Mouse (Mus musculus): ENCODE data around the gene Cmpk1. TPM values are rescaled to one million over a fixed set of nuclear protein-coding genes. Genes with fewer than 3 reads are reported as not detected.

Cmpk1 gene
- total and polyA plus RNA-seq, 3 experiments = 7.2 to 37.2 (median 32.2) TPM

DNA sequence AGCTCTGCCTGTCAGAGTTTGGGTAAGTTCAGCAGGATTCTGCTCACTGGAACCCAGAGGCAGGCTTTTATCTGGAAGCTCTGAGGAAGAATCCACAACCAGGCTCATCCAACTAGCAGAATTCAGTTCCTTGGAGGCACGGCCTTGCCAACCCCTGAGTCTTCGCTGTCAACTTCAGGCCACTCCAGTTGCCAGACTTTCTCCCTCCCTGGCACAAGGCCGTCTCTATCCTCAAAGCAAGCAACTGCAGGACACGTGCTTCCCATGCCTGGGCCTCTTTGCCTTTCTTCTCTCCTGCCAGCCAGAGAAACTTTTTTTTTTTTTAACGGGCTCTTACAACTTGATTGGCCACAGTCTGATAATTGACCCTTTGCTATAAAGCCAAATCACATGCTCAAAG lies 42.0 kb downstream of the Cmpk1 start:
- intact Hi-C loops (cut with DNase I) = no loop called here
- TF ChIP-seq POLR2A (IDR thresholded peaks at IDR 0.05; ENCODE audit: insufficient read depth, low read depth, low read length) = no peak
- TF ChIP-seq CTCF (IDR thresholded peaks at IDR 0.05) = no peak
- TF ChIP-seq EP300 (IDR thresholded peaks at IDR 0.05; ENCODE audit: insufficient read depth, low read depth, low read length) = no peak
- H3K4me3 ChIP-seq = no peak overlapping the region
- H3K27ac ChIP-seq = no peak overlapping the region
- no peak overlapping the region for H3K9ac ChIP-seq (ENCODE audit: low read depth, low read length)
- DNase-seq = no peak
- 46% methylated on average over 5 of the region's 5 CpGs for WGBS
- H3K27me3 ChIP-seq (ENCODE audit: control insufficient read depth, insufficient read depth, low read length) = no peaks in the 10 kb centered on the region
- no peaks in the 10 kb centered on the region for H3K79me2 ChIP-seq (replicated peaks; ENCODE audit: control insufficient read depth, insufficient read depth, low read length)
- no peaks in the 10 kb centered on the region for H3K4me1 ChIP-seq (ENCODE audit: control insufficient read depth, insufficient read depth, low read length)
- H3K36me3 ChIP-seq (ENCODE audit: control insufficient read depth, insufficient read depth, low read length) = no peaks in the 10 kb centered on the region

- DNase-seq = no peak
- intact Hi-C loops (cut with DNase I) = no loop called here
- TF ChIP-seq EP300 (IDR thresholded peaks at IDR 0.05; ENCODE audit: insufficient read depth, low read depth, low read length) = no peak
- no peak for TF ChIP-seq CTCF (IDR thresholded peaks at IDR 0.05)
- TF ChIP-seq POLR2A (IDR thresholded peaks at IDR 0.05; ENCODE audit: insufficient read depth, low read depth, low read length) = no peak
- H3K27me3 ChIP-seq (ENCODE audit: control insufficient read depth, insufficient read depth, low read length) = no peaks in the 10 kb centered on the region
- no peaks in the 10 kb centered on the region for H3K36me3 ChIP-seq (ENCODE audit: control insufficient read depth, insufficient read depth, low read length)
- 78% methylated on average over 8 of the region's 8 CpGs for WGBS
- H3K79me2 ChIP-seq (replicated peaks; ENCODE audit: control insufficient read depth, insufficient read depth, low read length) = no peaks in the 10 kb centered on the region
- H3K9ac ChIP-seq (ENCODE audit: low read depth, low read length) = no peak overlapping the region
- no peak overlapping the region for H3K27ac ChIP-seq
- H3K4me1 ChIP-seq (ENCODE audit: control insufficient read depth, insufficient read depth, low read length) = no peaks in the 10 kb centered on the region
- H3K4me3 ChIP-seq = no peak overlapping the region
Measured at GRCm38 (mm10) chr4:114942583-114942982, 44.5 kb downstream of the Cmpk1 start.

GRCm38 (mm10) chr4:114942112-114942511 lies 44.9 kb downstream of the Cmpk1 start:
- no peak for DNase-seq
- TF ChIP-seq POLR2A (IDR thresholded peaks at IDR 0.05; ENCODE audit: insufficient read depth, low read depth, low read length) (no peak), EP300 (IDR thresholded peaks at IDR 0.05; ENCODE audit: insufficient read depth, low read depth, low read length) (no peak), CTCF (IDR thresholded peaks at IDR 0.05) (no peak)
- Histone ChIP-seq H3K9ac (ENCODE audit: low read depth, low read length) (no peak overlapping the region), H3K4me3 (no peak overlapping the region), H3K27ac (no peak overlapping the region), H3K36me3 (ENCODE audit: control insufficient read depth, insufficient read depth, low read length) (no peaks in the 10 kb centered on the region), H3K27me3 (ENCODE audit: control insufficient read depth, insufficient read depth, low read length) (no peaks in the 10 kb centered on the region), H3K79me2 (replicated peaks; ENCODE audit: control insufficient read depth, insufficient read depth, low read length) (no peaks in the 10 kb centered on the region), H3K4me1 (ENCODE audit: control insufficient read depth, insufficient read depth, low read length) (no peaks in the 10 kb centered on the region)
- 73% methylated on average over 4 of the region's 4 CpGs for WGBS
- intact Hi-C loops (cut with DNase I) = no loop called here

DNA sequence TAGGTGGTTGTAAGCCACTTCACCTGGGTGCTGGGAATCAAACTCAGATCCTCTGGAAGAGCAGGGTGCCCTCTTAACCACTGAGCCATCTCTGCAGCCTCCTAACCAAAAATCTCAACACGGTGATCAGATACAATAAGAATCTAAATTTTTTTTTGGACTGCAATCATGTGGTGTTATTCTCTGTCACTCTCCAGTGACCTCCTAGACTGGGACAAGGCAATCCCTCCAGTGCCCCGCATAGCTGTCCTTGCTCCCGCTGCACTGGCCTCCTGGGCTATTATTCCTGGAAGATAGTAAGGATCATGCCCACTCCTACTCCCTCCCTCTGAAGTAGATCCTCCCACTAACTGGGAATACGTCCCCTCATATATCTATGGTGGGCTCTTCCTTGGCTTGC lies 45.7 kb downstream of the Cmpk1 start:
- TF ChIP-seq POLR2A (IDR thresholded peaks at IDR 0.05; ENCODE audit: insufficient read depth, low read depth, low read length) = no peak
- TF ChIP-seq CTCF (IDR thresholded peaks at IDR 0.05) = no peak
- TF ChIP-seq EP300 (IDR thresholded peaks at IDR 0.05; ENCODE audit: insufficient read depth, low read depth, low read length) = no peak
- no peaks in the 10 kb centered on the region for H3K4me1 ChIP-seq (ENCODE audit: control insufficient read depth, insufficient read depth, low read length)
- WGBS = 87% methylated on average over 4 of the region's 4 CpGs
- intact Hi-C loops (cut with DNase I) = no loop called here
- no peak for DNase-seq
- no peak overlapping the region for H3K27ac ChIP-seq
- H3K79me2 ChIP-seq (replicated peaks; ENCODE audit: control insufficient read depth, insufficient read depth, low read length) = no peaks in the 10 kb centered on the region
- no peaks in the 10 kb centered on the region for H3K36me3 ChIP-seq (ENCODE audit: control insufficient read depth, insufficient read depth, low read length)
- H3K4me3 ChIP-seq = no peak overlapping the region
- no peaks in the 10 kb centered on the region for H3K27me3 ChIP-seq (ENCODE audit: control insufficient read depth, insufficient read depth, low read length)
- H3K9ac ChIP-seq (ENCODE audit: low read depth, low read length) = no peak overlapping the region

- no peak overlapping the region for H3K9ac ChIP-seq (ENCODE audit: low read depth, low read length)
- no peak overlapping the region for H3K4me3 ChIP-seq
- intact Hi-C loops (cut with DNase I) = no loop called here
- no peaks in the 10 kb centered on the region for H3K27me3 ChIP-seq (ENCODE audit: control insufficient read depth, insufficient read depth, low read length)
- TF ChIP-seq POLR2A (IDR thresholded peaks at IDR 0.05; ENCODE audit: insufficient read depth, low read depth, low read length) = no peak
- no peak for TF ChIP-seq CTCF (IDR thresholded peaks at IDR 0.05)
- TF ChIP-seq EP300 (IDR thresholded peaks at IDR 0.05; ENCODE audit: insufficient read depth, low read depth, low read length) = no peak
- no peak for DNase-seq
- 45% methylated on average over 3 of the region's 3 CpGs for whole genome bisulfite sequencing
- H3K36me3 ChIP-seq (ENCODE audit: control insufficient read depth, insufficient read depth, low read length) = no peaks in the 10 kb centered on the region
- no peaks in the 10 kb centered on the region for H3K79me2 ChIP-seq (replicated peaks; ENCODE audit: control insufficient read depth, insufficient read depth, low read length)
- peaks cover 4% of the 10 kb centered on the region; the same call in 1 of the 2 replicates for H3K4me1 ChIP-seq (ENCODE audit: control insufficient read depth, insufficient read depth, low read length)
- no peak overlapping the region for H3K27ac ChIP-seq
Measured at GRCm38 (mm10) chr4:114938248-114938647, 48.8 kb downstream of the Cmpk1 start.

- peak; percentile 33 to 46 for DNase-seq
- H3K27ac ChIP-seq = peak overlapping the region; percentile 24; the same call in 1 of the 2 replicates
- no peak overlapping the region for H3K4me3 ChIP-seq
- TF ChIP-seq CTCF (IDR thresholded peaks at IDR 0.05) (no peak), POLR2A (IDR thresholded peaks at IDR 0.05; ENCODE audit: insufficient read depth, low read depth, low read length) (peak; percentile 42; the same call in 1 of the 2 replicates)
- no peaks in the 10 kb centered on the region for H3K79me2 ChIP-seq (replicated peaks; ENCODE audit: control insufficient read depth, insufficient read depth, low read length)
- intact Hi-C loops (cut with DNase I) = no loop called here
- peaks cover 4% of the 10 kb centered on the region; the same call in 1 of the 2 replicates for H3K4me1 ChIP-seq (ENCODE audit: control insufficient read depth, insufficient read depth, low read length)
- H3K9ac ChIP-seq (ENCODE audit: low read depth, low read length) = peak overlapping the region; percentile 16; the same call in 1 of the 2 replicates
- 50% methylated on average over 4 of the region's 4 CpGs for WGBS
- no peaks in the 10 kb centered on the region for H3K27me3 ChIP-seq (ENCODE audit: control insufficient read depth, insufficient read depth, low read length)
- H3K36me3 ChIP-seq (ENCODE audit: control insufficient read depth, insufficient read depth, low read length) = no peaks in the 10 kb centered on the region
Measured at GRCm38 (mm10) chr4:114937459-114938047, 49.5 kb downstream of the Cmpk1 start.
